Comparison of ENCODE assay signal across 8 mouse cellular contexts in genomic region chr16:20517216-20517615, GRCm38 (mm10). TPM values are rescaled to one million over a fixed set of nuclear protein-coding genes. Genes with fewer than 3 reads are reported as not detected.
A peak's percentile ranks its signal among the peaks of the same experiment; 100 is the strongest.
DNase-seq lines count a peak whose midpoint lies in the region; ATAC-seq and TF ChIP-seq lines count a peak whose summit lies in the region.

No protein-coding gene starts in this region.

- peak; percentile 24; the same call in 1 of the 2 replicates for ATAC-seq in lung, embryonic 16.5 days (ENCODE audit: low read depth)
- ATAC-seq in erythroid progenitor cell, adult 5-6 weeks (replicated peaks; ENCODE audit: low FRiP score, poor library complexity, severe bottlenecking): peak; percentile 40
- peak; percentile 14; the same call in 1 of the 2 replicates for ATAC-seq in midbrain, postnatal 0 days (ENCODE audit: low FRiP score)

- H3K9ac ChIP-seq in lung, embryonic 16.5 days (ENCODE audit: low read length): peak overlapping the region; percentile 98
- H3K9ac ChIP-seq in midbrain, postnatal 0 days (replicated peaks; ENCODE audit: low read length, poor library complexity, severe bottlenecking): peak overlapping the region; percentile 91

- no peaks in the 10 kb centered on the region for H3K36me3 ChIP-seq in lung, embryonic 16.5 days (ENCODE audit: control insufficient read depth, insufficient read depth, low read length)
- peaks cover 32% of the 10 kb centered on the region for H3K36me3 ChIP-seq in limb, embryonic 10.5 days
- peaks cover 13% of the 10 kb centered on the region; the same call in 1 of the 2 replicates for H3K36me3 ChIP-seq in midbrain, postnatal 0 days (ENCODE audit: insufficient read depth, low read length)

- TF ChIP-seq CTCF in midbrain, postnatal 0 days (IDR thresholded peaks at IDR 0.05): no peak

- peak overlapping the region; percentile 92 for H3K4me3 ChIP-seq in lung, embryonic 16.5 days (ENCODE audit: low read length)
- peak overlapping the region; percentile 84 for H3K4me3 ChIP-seq in limb, embryonic 10.5 days
- peak overlapping the region; percentile 96 for H3K4me3 ChIP-seq in midbrain, postnatal 0 days (ENCODE audit: low read depth, low read length)

- H3K4me2 ChIP-seq in lung, embryonic 16.5 days (ENCODE audit: low read depth, low read length): peak overlapping the region; percentile 86
- peak overlapping the region; percentile 94 for H3K4me2 ChIP-seq in midbrain, postnatal 0 days (ENCODE audit: low read depth, low read length, poor library complexity, severe bottlenecking)

- WGBS in lung, embryonic 16.5 days: 0% methylated on average over 26 of the region's 26 CpGs
- under 1% methylated on average over 26 of the region's 26 CpGs for WGBS in limb, embryonic 10.5 days
- under 1% methylated on average over 25 of the region's 26 CpGs for WGBS in midbrain, postnatal 0 days

- no peaks in the 10 kb centered on the region for H3K9me3 ChIP-seq in lung, embryonic 16.5 days (ENCODE audit: control insufficient read depth, low read length)
- H3K9me3 ChIP-seq in limb, embryonic 10.5 days (replicated peaks): no peaks in the 10 kb centered on the region
- H3K9me3 ChIP-seq in midbrain, postnatal 0 days (ENCODE audit: low read length): no peaks in the 10 kb centered on the region

- H3K27me3 ChIP-seq in lung, embryonic 16.5 days (ENCODE audit: control insufficient read depth, insufficient read depth, low read depth, low read length): no peaks in the 10 kb centered on the region
- H3K27me3 ChIP-seq in limb, embryonic 10.5 days (ENCODE audit: low read depth, poor library complexity, severe bottlenecking): no peaks in the 10 kb centered on the region
- no peaks in the 10 kb centered on the region for H3K27me3 ChIP-seq in midbrain, postnatal 0 days (ENCODE audit: insufficient read depth, low read length)

- H3K27ac ChIP-seq in lung, embryonic 16.5 days (ENCODE audit: low read length): peak overlapping the region; percentile 91
- peak overlapping the region; percentile 97 for H3K27ac ChIP-seq in limb, embryonic 10.5 days
- H3K27ac ChIP-seq in midbrain, postnatal 0 days (ENCODE audit: low read depth, low read length): peak overlapping the region; percentile 90

- peak; percentile 29 for DNase-seq in adrenal gland, postnatal 25 days
- no peak for DNase-seq in adrenal gland, adult (ENCODE audit: inconsistent age in 2 of 2, low spot score in 1 of 2)
- DNase-seq in lung, postnatal 14 days: no peak
- DNase-seq in limb, embryonic 10.5 days (ENCODE audit: low spot score): no peak
- peak; percentile 16 for DNase-seq in midbrain, postnatal 0 days (ENCODE audit: low spot score)
- DNase-seq in layer of hippocampus, adult 9-11 months: no peak

- peaks cover 11% of the 10 kb centered on the region for H3K4me1 ChIP-seq in lung, embryonic 16.5 days (replicated peaks; ENCODE audit: control insufficient read depth, insufficient read depth, low read length)
- H3K4me1 ChIP-seq in limb, embryonic 10.5 days: peaks cover 19% of the 10 kb centered on the region
- peaks cover 14% of the 10 kb centered on the region for H3K4me1 ChIP-seq in midbrain, postnatal 0 days (ENCODE audit: insufficient read depth, low read length)

RNA-seq across cellular contexts. Expression of gene Dvl3, which starts 0.4 kb away (rescaled TPM):
- 43.9 and 46.2 TPM in 2 replicates for total RNA-seq in adrenal gland, postnatal 25 days (2021)
- polyA plus RNA-seq in lung, embryonic 16.5 days (2015; fragmentation: Nextera tagmentation; extraction: Ambion mirVana): 17.4 and 19.9 TPM in 2 replicates
- 6.1 and 18.0 TPM in 2 replicates for total RNA-seq in erythroid progenitor cell, adult 5-6 weeks (2015; ENCODE audit: low replicate concordance)
- total RNA-seq in erythroid progenitor cell, adult 5-6 weeks (2017; ENCODE audit: low replicate concordance): 1.3 and 3.6 TPM in 2 replicates
- polyA plus RNA-seq in limb, embryonic 10.5 days (2016; fragmentation: Nextera tagmentation; extraction: Ambion mirVana): 28.6 and 33.5 TPM in 2 replicates
- 44.9 and 46.3 TPM in 2 replicates for total RNA-seq in midbrain, postnatal 0 days (2014; rRNA removed)
- polyA plus RNA-seq in midbrain, postnatal 0 days (2015; fragmentation: Nextera tagmentation; extraction: Ambion mirVana): 24.6 and 29.5 TPM in 2 replicates

RNA-seq across cellular contexts. Expression of gene Ap2m1, which starts 18.1 kb away (rescaled TPM):
- 291 and 310 TPM in 2 replicates for total RNA-seq in adrenal gland, postnatal 25 days (2021)
- polyA plus RNA-seq in lung, embryonic 16.5 days (2015; fragmentation: Nextera tagmentation; extraction: Ambion mirVana): 624 and 630 TPM in 2 replicates
- 214 and 297 TPM in 2 replicates for total RNA-seq in erythroid progenitor cell, adult 5-6 weeks (2015; ENCODE audit: low replicate concordance)
- total RNA-seq in erythroid progenitor cell, adult 5-6 weeks (2017; ENCODE audit: low replicate concordance): 271 and 285 TPM in 2 replicates
- polyA plus RNA-seq in limb, embryonic 10.5 days (2016; fragmentation: Nextera tagmentation; extraction: Ambion mirVana): 536 and 586 TPM in 2 replicates
- total RNA-seq in midbrain, postnatal 0 days (2014; rRNA removed): 975 and 994 TPM in 2 replicates
- polyA plus RNA-seq in midbrain, postnatal 0 days (2015; fragmentation: Nextera tagmentation; extraction: Ambion mirVana): 1,551 and 1,562 TPM in 2 replicates

RNA-seq across cellular contexts. Expression of gene Eif2b5, which starts 18.6 kb away (rescaled TPM):
- 58.3 and 63.8 TPM in 2 replicates for total RNA-seq in adrenal gland, postnatal 25 days (2021)
- polyA plus RNA-seq in lung, embryonic 16.5 days (2015; fragmentation: Nextera tagmentation; extraction: Ambion mirVana): 93.5 and 94.5 TPM in 2 replicates
- total RNA-seq in erythroid progenitor cell, adult 5-6 weeks (2015; ENCODE audit: low replicate concordance): 33.2 and 54.9 TPM in 2 replicates
- 11.5 and 18.9 TPM in 2 replicates for total RNA-seq in erythroid progenitor cell, adult 5-6 weeks (2017; ENCODE audit: low replicate concordance)
- 164 and 173 TPM in 2 replicates for polyA plus RNA-seq in limb, embryonic 10.5 days (2016; fragmentation: Nextera tagmentation; extraction: Ambion mirVana)
- 87.2 and 96.4 TPM in 2 replicates for total RNA-seq in midbrain, postnatal 0 days (2014; rRNA removed)
- polyA plus RNA-seq in midbrain, postnatal 0 days (2015; fragmentation: Nextera tagmentation; extraction: Ambion mirVana): 70.0 and 74.6 TPM in 2 replicates

RNA-seq across cellular contexts. Expression of gene Abcf3, which starts 31.2 kb away (rescaled TPM):
- total RNA-seq in adrenal gland, postnatal 25 days (2021): 87.3 and 101 TPM in 2 replicates
- 57.9 and 67.9 TPM in 2 replicates for polyA plus RNA-seq in lung, embryonic 16.5 days (2015; fragmentation: Nextera tagmentation; extraction: Ambion mirVana)
- total RNA-seq in erythroid progenitor cell, adult 5-6 weeks (2015; ENCODE audit: low replicate concordance): 22.2 and 23.1 TPM in 2 replicates
- total RNA-seq in erythroid progenitor cell, adult 5-6 weeks (2017; ENCODE audit: low replicate concordance): 32.1 and 40.5 TPM in 2 replicates
- 49.7 and 61.9 TPM in 2 replicates for polyA plus RNA-seq in limb, embryonic 10.5 days (2016; fragmentation: Nextera tagmentation; extraction: Ambion mirVana)
- 65.3 and 76.0 TPM in 2 replicates for total RNA-seq in midbrain, postnatal 0 days (2014; rRNA removed)
- polyA plus RNA-seq in midbrain, postnatal 0 days (2015; fragmentation: Nextera tagmentation; extraction: Ambion mirVana): 73.1 and 75.2 TPM in 2 replicates

Comparison
In these comparisons a context has a peak if more than half of its experiments do, and no peak if none do; other contexts are left out.
1. DNase-seq: peak in adrenal gland, postnatal 25 days (single experiment) and midbrain, postnatal 0 days (single experiment); none in adrenal gland, adult (0 of 2), lung, postnatal 14 days (single experiment), limb, embryonic 10.5 days (single experiment) and layer of hippocampus, adult 9-11 months (single experiment).
2. Peak in every context shown above with its lines, with median percentiles within 50 percentile points of each other: ATAC-seq, H3K27ac ChIP-seq and H3K4me3 ChIP-seq.